Mouse (Mus musculus) liver (tissue): ENCODE data around the gene Elmo1.
A peak's percentile ranks its signal among the peaks of the same experiment; 100 is the strongest.

Experiments
- DNase-seq: peaks from one replicate; pipeline ENCODE4 v3.0.0-alpha.2; 2020; ENCODE audit warnings: mixed read lengths

Elmo1 gene

GRCm38 (mm10) chr13:20404530-20404929 is 314.1 kb downstream of the Elmo1 start:
- no peak for DNase-seq

GRCm38 (mm10) chr13:20406470-20407213 is 316.2 kb downstream of the Elmo1 start:
- no peak for DNase-seq

DNA sequence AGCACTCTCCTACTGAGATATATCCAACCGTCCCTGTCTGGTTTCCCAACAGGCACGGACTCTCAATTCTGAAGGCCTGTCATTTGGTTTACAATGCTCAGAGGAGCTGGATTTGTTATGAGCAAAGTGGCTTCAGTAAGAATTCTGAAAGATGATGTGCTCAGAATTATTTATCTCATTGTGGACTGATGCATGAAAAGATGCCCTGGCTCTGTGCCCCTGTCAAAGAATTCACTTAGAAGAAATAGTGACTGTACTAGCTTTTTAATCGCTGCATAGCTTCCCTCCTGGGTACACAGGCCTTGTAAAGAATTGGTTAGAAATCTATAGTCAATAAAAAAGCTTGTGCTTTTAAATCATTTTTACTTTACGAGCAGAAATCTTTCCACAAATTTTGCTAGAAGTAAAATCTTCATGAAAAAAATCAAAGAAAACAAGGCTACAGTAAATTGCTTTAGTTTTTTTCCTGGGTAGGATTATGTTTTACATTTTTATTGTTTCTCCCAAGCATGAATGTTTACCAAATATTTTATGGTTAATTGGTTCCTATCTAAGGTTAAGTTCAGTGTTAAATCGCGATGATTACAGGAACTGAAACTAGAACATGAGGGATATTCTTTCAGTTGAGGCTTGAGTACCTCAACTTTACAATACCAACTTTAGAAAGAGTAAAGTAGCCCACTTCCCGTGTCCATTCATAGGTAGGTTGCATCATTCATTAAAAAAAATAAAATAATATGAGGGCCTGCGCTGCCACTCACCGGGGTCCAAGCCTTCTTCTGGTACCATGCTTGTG is 320.1 kb downstream of the Elmo1 start:
- no peak for DNase-seq

DNA sequence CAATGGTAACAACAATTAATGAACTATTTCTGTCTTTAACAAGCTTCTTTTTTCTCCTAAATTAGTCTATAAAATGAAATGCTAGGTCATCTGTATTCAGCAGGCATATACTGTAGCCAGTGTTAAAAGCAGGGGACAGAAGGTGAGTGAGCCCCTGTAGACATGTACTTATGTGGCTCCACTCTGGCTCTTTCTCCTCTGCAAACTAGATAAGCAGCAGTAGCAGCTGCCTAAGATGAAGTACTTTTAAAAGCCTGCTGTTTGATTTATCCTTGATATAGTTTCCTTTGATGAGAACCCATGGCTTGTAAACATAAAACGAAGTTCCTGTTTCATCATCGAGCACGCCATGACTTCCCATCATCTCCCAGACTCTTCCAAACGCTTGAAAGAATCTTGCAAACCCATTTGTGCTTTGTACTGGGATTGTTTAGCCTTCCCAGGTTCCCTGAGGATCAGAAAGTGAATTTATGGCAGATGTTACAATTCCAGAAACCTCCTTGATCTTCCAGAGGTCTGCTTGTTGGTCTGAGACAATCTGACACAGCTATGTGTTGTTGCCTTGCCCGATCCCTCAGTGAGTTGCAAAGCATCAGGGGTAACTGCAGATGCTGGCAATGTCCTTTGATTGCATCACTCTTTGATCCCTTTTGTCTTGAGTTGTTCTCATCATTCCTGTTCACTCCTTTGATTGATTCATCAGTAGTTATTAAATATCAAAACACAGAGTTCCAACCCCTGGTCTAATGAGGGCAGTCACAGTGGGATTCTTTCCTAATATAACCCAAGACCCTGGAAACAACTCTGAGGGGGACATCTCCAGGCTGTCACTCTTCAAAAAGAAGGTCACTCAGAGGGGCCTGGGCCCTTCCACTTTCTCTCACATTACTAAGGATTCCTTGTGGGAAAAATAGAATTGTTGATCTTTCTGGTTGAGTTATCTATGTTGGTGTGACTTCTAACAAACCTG is 326.6 kb downstream of the Elmo1 start:
- DNase-seq: no peak

DNA sequence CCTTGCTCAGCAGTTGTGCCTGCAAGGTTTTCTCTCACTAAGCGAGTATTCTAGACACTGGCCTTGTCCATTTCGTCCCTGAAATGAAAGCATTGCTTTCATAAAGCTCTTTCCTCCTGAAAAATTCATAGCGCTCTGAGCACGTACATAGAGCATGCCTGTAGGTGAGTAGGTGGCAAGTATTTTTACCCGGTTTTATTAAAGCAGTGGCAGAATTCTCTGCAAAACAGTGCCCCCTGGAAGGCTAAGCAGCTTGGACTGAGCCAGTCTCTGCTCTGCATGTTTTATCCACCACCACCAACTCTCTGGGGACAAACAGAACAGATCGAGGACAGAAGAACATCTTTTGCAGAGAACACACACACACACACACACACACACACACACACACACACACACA is 340.6 kb downstream of the Elmo1 start:
- no peak for DNase-seq

DNA sequence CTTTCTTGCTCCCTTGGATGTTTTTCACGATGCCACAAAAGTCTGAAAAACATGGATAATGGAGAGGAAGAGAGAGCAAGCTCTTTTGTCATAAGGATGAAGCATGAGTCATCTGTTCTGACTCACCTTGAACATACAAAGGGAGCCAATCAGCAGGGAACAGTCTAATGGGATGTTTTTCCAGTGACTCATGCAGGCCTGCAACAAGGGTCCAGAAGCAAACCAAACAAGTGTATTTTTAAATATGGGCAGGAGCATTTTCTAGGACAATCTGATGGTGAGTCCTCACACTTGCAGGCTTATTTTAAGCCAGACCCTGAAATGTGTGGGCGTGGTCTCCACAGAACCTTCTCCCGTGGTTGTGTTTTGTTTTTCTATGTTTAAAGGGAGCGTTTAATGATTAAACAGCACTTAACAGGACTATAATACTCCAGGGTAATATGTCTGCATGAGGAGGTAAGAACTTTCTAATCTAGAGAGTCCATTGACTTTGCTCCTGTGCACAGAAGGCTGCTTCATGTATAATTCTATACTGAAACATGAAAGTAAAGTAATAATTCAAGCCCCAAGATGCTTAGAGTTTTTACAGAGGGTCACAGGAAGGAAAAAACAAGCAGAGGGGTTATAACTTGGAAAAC is 342.9 kb downstream of the Elmo1 start:
- DNase-seq: no peak

- no peak for DNase-seq
Observed at GRCm38 (mm10) chr13:20434071-20434470, 343.7 kb downstream of the Elmo1 start.

DNA sequence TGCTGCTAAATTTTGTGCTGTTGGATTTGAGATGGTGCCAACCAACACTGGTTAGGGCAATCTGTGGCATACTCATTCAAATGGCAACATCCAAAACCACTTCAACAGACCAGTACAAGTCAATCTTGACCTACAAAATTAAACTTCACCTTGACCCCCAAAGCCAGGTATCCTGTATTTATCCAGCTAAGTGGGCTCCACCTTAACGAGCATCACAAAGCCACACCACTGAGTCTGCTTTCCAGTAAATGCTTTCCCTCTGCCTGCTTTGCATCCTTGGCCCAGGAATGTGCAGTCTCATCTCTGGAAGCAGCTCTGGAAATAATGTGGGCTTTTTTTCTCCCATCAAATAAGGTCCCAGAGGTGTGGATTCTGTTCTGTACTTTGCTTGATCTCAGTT is 349.1 kb downstream of the Elmo1 start:
- no peak for DNase-seq

DNA sequence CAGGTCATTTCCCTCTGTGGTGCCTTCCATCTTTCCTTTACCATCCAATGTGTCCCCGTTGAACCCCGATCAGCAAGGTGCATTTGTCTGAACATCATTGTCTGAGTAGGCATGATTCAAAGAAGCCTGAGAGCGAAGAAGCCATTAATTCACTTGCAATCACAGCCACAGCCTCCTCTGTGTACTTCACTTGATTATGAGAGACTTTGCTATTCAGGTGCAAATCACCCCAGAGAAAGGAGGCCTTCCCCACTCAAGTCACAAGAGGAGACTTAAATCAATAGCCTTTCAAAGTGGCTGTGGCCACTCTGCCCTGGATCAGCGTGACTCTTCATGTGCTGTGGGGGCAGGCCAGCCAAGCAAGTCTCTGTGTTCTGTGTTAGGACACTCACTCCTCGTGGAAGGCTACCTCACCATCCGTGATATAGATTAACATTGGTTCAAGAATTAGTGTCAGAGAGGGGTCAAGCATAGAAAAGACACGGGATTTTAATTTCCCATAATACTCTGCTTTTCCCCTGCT is 360.5 kb downstream of the Elmo1 start:
- DNase-seq: no peak

DNA sequence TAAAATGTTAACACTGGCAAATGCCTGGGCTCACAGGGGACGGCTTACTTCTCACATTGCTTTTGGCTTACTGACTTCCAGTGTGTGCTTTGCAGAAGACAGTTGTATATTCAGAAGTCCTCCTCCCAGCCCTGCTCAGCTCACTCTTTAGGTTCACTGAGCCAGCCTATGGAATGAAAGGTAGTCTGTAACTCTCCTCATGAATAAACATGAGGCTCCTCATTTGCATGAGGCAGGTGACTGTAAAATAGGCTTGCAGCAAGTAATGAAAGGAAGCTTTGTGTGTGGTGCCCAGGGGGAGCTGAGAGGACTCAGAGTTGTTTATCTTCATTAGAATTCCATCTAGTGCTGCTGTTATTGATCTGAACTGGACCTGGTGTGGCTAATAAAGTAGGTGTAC is 364.0 kb downstream of the Elmo1 start:
- DNase-seq: no peak

DNA sequence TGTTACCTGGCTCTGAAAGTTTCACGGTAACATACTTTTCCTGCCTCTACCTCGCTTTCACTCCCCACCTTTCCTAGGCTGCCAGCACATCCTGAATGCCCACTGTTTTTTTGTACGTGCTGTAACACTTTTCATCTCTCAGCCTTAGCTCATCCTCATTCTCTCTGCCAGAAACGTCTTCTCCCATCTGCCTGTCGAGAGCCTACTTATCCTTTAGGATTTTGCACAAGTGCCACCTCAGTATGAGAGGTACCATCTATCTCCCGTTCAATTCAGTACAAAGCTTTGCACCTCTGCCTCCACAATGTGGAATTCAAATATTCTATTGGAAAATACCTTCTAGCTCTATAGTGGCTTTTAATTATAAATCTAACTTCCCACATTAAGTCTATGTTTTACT is 369.7 kb downstream of the Elmo1 start:
- no peak for DNase-seq

- no peak for DNase-seq
Observed at GRCm38 (mm10) chr13:20461616-20462015, 371.2 kb downstream of the Elmo1 start.

- no peak for DNase-seq
Observed at GRCm38 (mm10) chr13:20464161-20464560, 373.8 kb downstream of the Elmo1 start.

GRCm38 (mm10) chr13:20467381-20467780 is 377.0 kb downstream of the Elmo1 start:
- no peak for DNase-seq

DNA sequence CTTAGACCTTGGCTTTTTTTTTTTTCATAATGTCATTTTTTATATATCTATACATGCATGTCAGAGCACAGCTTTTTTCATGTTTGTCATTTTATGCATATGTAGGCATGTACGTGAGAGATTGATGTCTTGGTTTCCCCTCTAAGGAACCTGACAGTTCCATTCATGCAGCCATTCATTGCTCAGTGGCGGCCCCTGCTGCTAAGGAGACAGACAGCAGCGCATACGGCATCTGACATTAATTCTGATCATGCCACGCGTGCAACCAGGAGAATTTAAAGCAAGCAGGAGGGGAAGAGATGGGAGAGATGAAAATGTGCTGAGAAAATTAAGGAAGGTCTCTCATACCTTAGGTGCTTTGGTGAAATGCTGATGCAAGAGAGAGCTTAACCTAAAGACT is 381.3 kb downstream of the Elmo1 start:
- peak; percentile 44 for DNase-seq

- DNase-seq: no peak
Observed at GRCm38 (mm10) chr13:20472301-20472831, 382.0 kb downstream of the Elmo1 start.

- no peak for DNase-seq
Observed at GRCm38 (mm10) chr13:20472891-20473539, 382.6 kb downstream of the Elmo1 start.

DNA sequence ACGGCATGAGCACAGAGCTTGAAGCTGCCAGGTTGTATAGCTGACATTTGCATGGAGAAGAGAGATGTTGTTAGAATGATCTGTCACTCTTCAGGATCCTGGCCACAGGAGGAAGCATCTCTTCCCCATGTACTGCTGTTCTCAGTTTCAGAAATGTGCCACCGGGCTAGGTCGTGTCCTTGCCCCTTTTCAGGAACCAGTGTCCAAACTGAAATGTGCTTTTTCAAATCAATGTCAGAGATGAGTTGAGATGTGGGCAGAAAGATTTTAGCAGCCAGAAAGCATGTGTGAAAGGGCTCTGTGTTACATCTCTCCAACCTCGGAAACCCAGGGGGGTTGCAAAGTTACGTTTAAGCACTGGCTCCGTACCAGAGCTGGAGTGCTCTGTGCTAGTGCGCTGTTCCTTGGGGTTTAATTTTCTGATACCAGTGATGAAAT is 383.3 kb downstream of the Elmo1 start:
- no peak for DNase-seq

DNA sequence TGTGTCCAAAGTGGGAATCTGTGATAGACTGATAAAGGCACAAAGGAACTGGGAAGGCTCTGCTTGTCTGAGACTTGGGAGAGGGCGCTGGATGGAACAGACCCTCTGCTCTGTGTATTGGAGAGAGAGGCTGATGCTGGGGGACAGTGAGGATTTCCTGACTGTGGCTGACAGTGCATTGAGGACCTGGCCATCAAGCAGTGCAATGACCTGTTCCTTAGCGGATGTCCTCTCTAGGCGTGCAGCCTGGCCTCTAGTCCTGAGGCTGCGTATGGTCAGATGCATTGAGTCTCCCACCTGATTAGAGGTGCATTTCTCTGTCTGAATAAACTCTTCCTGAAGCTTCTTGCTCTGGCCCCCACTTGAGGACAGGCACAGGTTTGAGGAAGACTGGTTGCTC is 384.2 kb downstream of the Elmo1 start:
- no peak for DNase-seq

DNA sequence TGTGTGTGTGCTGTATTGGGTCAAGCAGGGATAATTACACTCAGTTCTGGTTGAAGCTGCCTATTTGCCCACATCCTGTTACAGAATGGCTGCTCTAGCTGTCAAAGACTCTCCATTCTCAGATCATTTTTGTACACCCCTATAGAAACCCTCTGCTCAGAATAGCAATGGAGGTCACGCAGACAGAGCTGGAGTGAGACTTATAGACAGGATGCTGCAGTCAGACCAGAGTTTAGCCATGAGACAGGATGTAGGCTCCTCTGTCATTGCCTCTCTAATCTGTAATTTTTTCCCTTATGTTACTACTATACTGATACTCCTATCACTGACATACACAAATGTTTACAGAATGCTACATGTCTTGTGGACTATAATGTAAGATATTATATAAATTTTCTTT is 391.4 kb downstream of the Elmo1 start:
- DNase-seq: no peak

DNA sequence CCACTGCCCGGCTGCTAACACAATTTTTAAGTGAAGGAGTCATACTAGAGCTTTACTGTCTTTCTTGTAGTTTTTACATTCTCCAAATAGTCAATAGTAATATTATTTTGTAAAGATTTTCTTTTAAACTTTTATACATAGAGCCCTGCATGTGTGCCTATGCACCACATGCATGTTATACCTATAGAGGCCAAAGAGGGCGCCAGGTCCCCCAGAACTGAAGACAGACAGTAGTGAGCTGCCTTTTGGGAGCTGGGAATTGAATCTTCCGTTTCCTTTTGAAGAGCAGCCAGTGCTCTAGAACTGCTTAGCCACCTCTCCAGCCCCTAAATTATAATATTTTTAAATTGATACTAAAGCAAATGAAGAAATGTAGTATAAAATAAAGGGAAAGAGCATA is 398.7 kb downstream of the Elmo1 start:
- DNase-seq: peak; percentile 11
